Mouse (Mus musculus): Measurements from ENCODE around the gene Zfp583. TPM values are rescaled to one million over a fixed set of nuclear protein-coding genes. Genes with fewer than 3 reads are reported as not detected.
A peak's percentile ranks its signal among the peaks of the same experiment; 100 is the strongest.

The Zfp583 gene
- total and polyA plus RNA-seq, 3 experiments, result 1.2 to 3.2 (median 1.4) TPM

- H3K9ac ChIP-seq (ENCODE audit: low read depth, low read length), result no peak overlapping the region
- H3K79me2 ChIP-seq (replicated peaks; ENCODE audit: control insufficient read depth, insufficient read depth, low read length), result no peaks in the 10 kb centered on the region
- H3K4me3 ChIP-seq, result no peak overlapping the region; the same call in 1 of the 2 replicates
- no peaks in the 10 kb centered on the region for H3K36me3 ChIP-seq (ENCODE audit: control insufficient read depth, insufficient read depth, low read length)
- 77% methylated on average over 6 of the region's 6 CpGs for WGBS
- H3K27me3 ChIP-seq (ENCODE audit: control insufficient read depth, insufficient read depth, low read length), result no peaks in the 10 kb centered on the region
- peak overlapping the region; percentile 78 for H3K27ac ChIP-seq
- no peak for DNase-seq
- intact Hi-C loops (cut with DNase I), result loop anchor here (2.0 to 10.0 kb wide), 5 partner anchors 45 to 1009 kb away; partner anchors contain the start of genes Zfp28, Zfp583 and Zfp787
- peaks cover 6% of the 10 kb centered on the region for H3K4me1 ChIP-seq (ENCODE audit: control insufficient read depth, insufficient read depth, low read length)
- TF ChIP-seq CTCF (IDR thresholded peaks at IDR 0.05), result no peak
- TF ChIP-seq EP300 (IDR thresholded peaks at IDR 0.05; ENCODE audit: insufficient read depth, low read depth, low read length), result no peak
- no peak for TF ChIP-seq POLR2A (IDR thresholded peaks at IDR 0.05; ENCODE audit: insufficient read depth, low read depth, low read length)
These were observed 45.7 kb downstream of the Zfp583 start for GRCm38 (mm10) chr7:6285366-6285765.

- no peak overlapping the region for H3K9ac ChIP-seq (ENCODE audit: low read depth, low read length)
- H3K36me3 ChIP-seq (ENCODE audit: control insufficient read depth, insufficient read depth, low read length), result no peaks in the 10 kb centered on the region
- H3K27me3 ChIP-seq (ENCODE audit: control insufficient read depth, insufficient read depth, low read length), result no peaks in the 10 kb centered on the region
- no peaks in the 10 kb centered on the region for H3K79me2 ChIP-seq (replicated peaks; ENCODE audit: control insufficient read depth, insufficient read depth, low read length)
- WGBS, result 85% methylated on average over 4 of the region's 4 CpGs
- no peak overlapping the region for H3K4me3 ChIP-seq
- no peak overlapping the region for H3K27ac ChIP-seq
- intact Hi-C loops (cut with DNase I), result loop anchor here (2.0 to 10.0 kb wide), 6 partner anchors 46 to 1010 kb away; partner anchors contain the start of genes Zfp28, Zfp444, Zfp583 and Zfp787
- TF ChIP-seq POLR2A (IDR thresholded peaks at IDR 0.05; ENCODE audit: insufficient read depth, low read depth, low read length), result no peak
- no peak for TF ChIP-seq CTCF (IDR thresholded peaks at IDR 0.05)
- no peak for TF ChIP-seq EP300 (IDR thresholded peaks at IDR 0.05; ENCODE audit: insufficient read depth, low read depth, low read length)
- DNase-seq, result no peak
- H3K4me1 ChIP-seq (ENCODE audit: control insufficient read depth, insufficient read depth, low read length), result peaks cover 6% of the 10 kb centered on the region
These were observed 46.6 kb downstream of the Zfp583 start for GRCm38 (mm10) chr7:6284442-6285012.

- H3K9ac ChIP-seq (ENCODE audit: low read depth, low read length), result peak overlapping the region; percentile 81
- peak overlapping the region; percentile 83 for H3K27ac ChIP-seq
- H3K79me2 ChIP-seq (replicated peaks; ENCODE audit: control insufficient read depth, insufficient read depth, low read length), result no peaks in the 10 kb centered on the region
- no peaks in the 10 kb centered on the region for H3K27me3 ChIP-seq (ENCODE audit: control insufficient read depth, insufficient read depth, low read length)
- no peaks in the 10 kb centered on the region for H3K36me3 ChIP-seq (ENCODE audit: control insufficient read depth, insufficient read depth, low read length)
- H3K4me3 ChIP-seq, result peak overlapping the region; percentile 61
- TF ChIP-seq POLR2A (IDR thresholded peaks at IDR 0.05; ENCODE audit: insufficient read depth, low read depth, low read length) (peak; percentile 72), CTCF (IDR thresholded peaks at IDR 0.05) (peak; percentile 65), EP300 (IDR thresholded peaks at IDR 0.05; ENCODE audit: insufficient read depth, low read depth, low read length) (0 out of 2 replicates have a peak, but pooled peaks have one; percentile 39)
- under 1% methylated on average over 23 of the region's 23 CpGs for WGBS
- intact Hi-C loops (cut with DNase I), result loop anchor here (2.0 to 10.0 kb wide), 3 partner anchors 47 to 1011 kb away; partner anchors contain the start of genes Zfp444 and Zfp583
- peaks cover 6% of the 10 kb centered on the region for H3K4me1 ChIP-seq (ENCODE audit: control insufficient read depth, insufficient read depth, low read length)
- peak; percentile 81 to 84 for DNase-seq
These were observed 47.5 kb downstream of the Zfp583 start for GRCm38 (mm10) chr7:6283451-6284075.

DNA sequence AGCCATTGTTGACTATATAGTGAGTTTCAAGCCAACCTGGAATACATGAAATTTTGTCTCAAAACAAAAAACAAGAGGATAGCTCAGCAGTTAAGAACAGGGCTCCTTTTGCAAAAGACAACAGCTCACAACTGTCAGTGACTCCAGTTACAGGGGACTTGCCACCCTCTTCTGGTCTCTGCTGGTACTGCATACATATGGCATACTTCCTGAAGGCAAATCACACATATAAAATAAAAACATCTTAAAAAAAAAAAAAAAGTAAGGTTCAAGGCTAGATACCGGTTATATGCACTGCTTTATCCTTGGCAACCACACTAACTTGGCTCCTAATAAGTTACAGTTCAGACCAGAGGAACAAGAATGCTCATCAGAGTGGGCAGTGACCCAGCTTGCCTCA is 48.3 kb downstream of the Zfp583 start:
- intact Hi-C loops (cut with DNase I), result loop anchor here (1.0 to 10.0 kb wide), 3 partner anchors 41 to 1012 kb away; partner anchors contain the start of gene Zfp444
- no peaks in the 10 kb centered on the region for H3K79me2 ChIP-seq (replicated peaks; ENCODE audit: control insufficient read depth, insufficient read depth, low read length)
- peak; percentile 59 to 64 for DNase-seq
- 0% methylated on average over 1 of the region's 1 CpGs for WGBS
- H3K4me1 ChIP-seq (ENCODE audit: control insufficient read depth, insufficient read depth, low read length), result peaks cover 6% of the 10 kb centered on the region
- H3K27ac ChIP-seq, result peak overlapping the region; percentile 83; the same call in 1 of the 2 replicates
- H3K36me3 ChIP-seq (ENCODE audit: control insufficient read depth, insufficient read depth, low read length), result no peaks in the 10 kb centered on the region
- H3K4me3 ChIP-seq, result peak overlapping the region; percentile 61
- H3K9ac ChIP-seq (ENCODE audit: low read depth, low read length), result no peak overlapping the region
- no peak for TF ChIP-seq POLR2A (IDR thresholded peaks at IDR 0.05; ENCODE audit: insufficient read depth, low read depth, low read length)
- TF ChIP-seq CTCF (IDR thresholded peaks at IDR 0.05), result peak; percentile 81
- H3K27me3 ChIP-seq (ENCODE audit: control insufficient read depth, insufficient read depth, low read length), result no peaks in the 10 kb centered on the region

DNA sequence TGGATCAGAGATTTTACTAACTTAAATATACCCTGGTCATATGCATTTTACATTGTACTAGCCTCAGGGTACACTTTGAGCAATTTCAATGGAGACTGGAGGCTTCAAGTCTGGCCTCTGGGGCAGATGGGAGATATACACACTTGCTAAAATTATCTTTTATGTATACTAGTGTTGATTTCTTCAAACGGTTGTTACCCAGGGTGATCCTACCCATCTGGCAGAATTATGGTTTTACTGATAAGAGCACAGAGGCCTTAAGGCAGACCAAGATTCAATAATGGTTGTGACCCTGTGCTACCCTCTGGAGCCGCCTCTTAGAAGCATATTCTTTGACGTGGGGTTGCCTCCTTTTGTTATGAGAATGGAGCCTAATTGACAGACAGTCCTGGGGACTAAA is 53.2 kb downstream of the Zfp583 start:
- intact Hi-C loops (cut with DNase I), result no loop called here

DNA sequence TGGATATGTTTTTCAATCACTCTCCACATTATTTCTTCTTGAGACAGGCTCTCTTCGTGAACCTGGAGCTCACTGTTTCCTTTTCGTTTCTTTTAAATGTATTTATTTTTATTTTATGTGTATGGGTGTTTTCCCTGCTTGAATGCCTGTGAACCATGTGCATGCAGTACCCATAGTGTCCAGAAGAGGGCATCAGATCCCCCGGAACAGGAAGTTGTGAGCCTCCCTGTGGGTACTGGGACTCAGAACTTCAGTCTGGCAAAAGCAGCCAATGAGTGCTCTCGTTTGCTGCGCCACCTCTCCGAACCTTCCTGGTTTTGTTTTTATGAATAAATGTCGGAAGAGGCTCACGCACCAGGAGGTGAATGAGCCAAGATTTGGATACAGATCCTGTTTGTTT is 65.4 kb downstream of the Zfp583 start:
- WGBS, result 62% methylated on average over 8 of the region's 8 CpGs
- no peak for DNase-seq

More for the DNA sequence above, 53.2 kb downstream of the Zfp583 start:
- Histone ChIP-seq H3K9ac (ENCODE audit: low read depth, low read length) (no peak overlapping the region), H3K4me1 (ENCODE audit: control insufficient read depth, insufficient read depth, low read length) (peaks cover under 1% of the 10 kb centered on the region), H3K27me3 (ENCODE audit: control insufficient read depth, insufficient read depth, low read length) (no peaks in the 10 kb centered on the region), H3K27ac (no peak overlapping the region), H3K36me3 (ENCODE audit: control insufficient read depth, insufficient read depth, low read length) (no peaks in the 10 kb centered on the region), H3K4me3 (no peak overlapping the region), H3K79me2 (replicated peaks; ENCODE audit: control insufficient read depth, insufficient read depth, low read length) (no peaks in the 10 kb centered on the region)
- no peak for DNase-seq
- TF ChIP-seq CTCF (IDR thresholded peaks at IDR 0.05) (no peak), EP300 (IDR thresholded peaks at IDR 0.05; ENCODE audit: insufficient read depth, low read depth, low read length) (no peak), POLR2A (IDR thresholded peaks at IDR 0.05; ENCODE audit: insufficient read depth, low read depth, low read length) (no peak)
- 37% methylated on average over 3 of the region's 3 CpGs for WGBS

More for the DNA sequence above, 65.4 kb downstream of the Zfp583 start:
- TF ChIP-seq EP300 (IDR thresholded peaks at IDR 0.05; ENCODE audit: insufficient read depth, low read depth, low read length), result no peak
- TF ChIP-seq POLR2A (IDR thresholded peaks at IDR 0.05; ENCODE audit: insufficient read depth, low read depth, low read length), result no peak
- TF ChIP-seq CTCF (IDR thresholded peaks at IDR 0.05), result peak; percentile 60
- Histone ChIP-seq H3K9ac (ENCODE audit: low read depth, low read length) (no peak overlapping the region), H3K27me3 (ENCODE audit: control insufficient read depth, insufficient read depth, low read length) (no peaks in the 10 kb centered on the region), H3K4me3 (no peak overlapping the region), H3K4me1 (ENCODE audit: control insufficient read depth, insufficient read depth, low read length) (no peaks in the 10 kb centered on the region), H3K36me3 (ENCODE audit: control insufficient read depth, insufficient read depth, low read length) (no peaks in the 10 kb centered on the region), H3K79me2 (replicated peaks; ENCODE audit: control insufficient read depth, insufficient read depth, low read length) (no peaks in the 10 kb centered on the region), H3K27ac (no peak overlapping the region)
- intact Hi-C loops (cut with DNase I), result no loop called here

Other genes with a start within 250 kb of the Zfp583 start
- 10 to 100 TPM; 28.4 to 35.2 TPM for gene Zfp787, start 175.3 kb downstream of the Zfp583 start, total RNA-seq (2021)
- gene Zfp787, start 175.3 kb downstream of the Zfp583 start, polyA plus RNA-seq (2012; rRNA removed), result 29.6 and 32.5 TPM in 2 replicates
- gene Zfp444, start 159.1 kb downstream of the Zfp583 start, total RNA-seq (2021), result 10 to 100 TPM; 11.0 to 12.7 TPM
- gene Zfp444, start 159.1 kb downstream of the Zfp583 start, polyA plus RNA-seq (2012; rRNA removed), result 8.1 and 10.9 TPM in 2 replicates
- not detected for gene Galp, start 134.2 kb downstream of the Zfp583 start, total RNA-seq (2021)
- not detected in 2 replicates for gene Galp, start 134.2 kb downstream of the Zfp583 start, polyA plus RNA-seq (2012; rRNA removed)
- gene Zscan5b, start 109.0 kb downstream of the Zfp583 start, total RNA-seq (2021), result not detected
- not detected in 2 replicates for gene Zscan5b, start 109.0 kb downstream of the Zfp583 start, polyA plus RNA-seq (2012; rRNA removed)
- not detected for gene Epp13, start 78.6 kb downstream of the Zfp583 start, total RNA-seq (2021)
- gene Epp13, start 78.6 kb downstream of the Zfp583 start, polyA plus RNA-seq (2012; rRNA removed), result not detected in 2 replicates
- gene Zfp667, start 44.7 kb downstream of the Zfp583 start, total RNA-seq (2021), result 1 to 10 TPM; 3.6 to 4.6 TPM
- 0.96 and 2.3 TPM in 2 replicates for gene Zfp667, start 44.7 kb downstream of the Zfp583 start, polyA plus RNA-seq (2012; rRNA removed)
- gene Gm3854, start 12.5 kb upstream of the Zfp583 start, total RNA-seq (2021), result under 1 TPM; 0.20 to 0.52 TPM
- gene Gm3854, start 12.5 kb upstream of the Zfp583 start, polyA plus RNA-seq (2012; rRNA removed), result 0.08 and 0.12 TPM in 2 replicates
- gene Zfp78, start 32.0 kb upstream of the Zfp583 start, total RNA-seq (2021), result 1 to 10 TPM; 1.6 to 3.4 TPM
- gene Zfp78, start 32.0 kb upstream of the Zfp583 start, polyA plus RNA-seq (2012; rRNA removed), result 0.49 and 1.5 TPM in 2 replicates
- gene Zfp28, start 52.0 kb upstream of the Zfp583 start, total RNA-seq (2021), result 1 to 10 TPM; 1.8 to 2.8 TPM
- gene Zfp28, start 52.0 kb upstream of the Zfp583 start, polyA plus RNA-seq (2012; rRNA removed), result 2.6 and 4.1 TPM in 2 replicates
- gene Smim17, start 67.4 kb upstream of the Zfp583 start, total RNA-seq (2021), result not detected
- not detected in 2 replicates for gene Smim17, start 67.4 kb upstream of the Zfp583 start, polyA plus RNA-seq (2012; rRNA removed)
- not detected for gene Gm20715, start 79.0 kb upstream of the Zfp583 start, total RNA-seq (2021)
- not detected in 2 replicates for gene Gm20715, start 79.0 kb upstream of the Zfp583 start, polyA plus RNA-seq (2012; rRNA removed)
- not detected for gene Olfr1344, start 107.4 kb upstream of the Zfp583 start, total RNA-seq (2021)
- gene Olfr1344, start 107.4 kb upstream of the Zfp583 start, polyA plus RNA-seq (2012; rRNA removed), result 0.15 TPM in 1 of 2 replicates, not detected in the other
- not detected for gene Olfr1336, start 124.9 kb upstream of the Zfp583 start, total RNA-seq (2021)
- gene Olfr1336, start 124.9 kb upstream of the Zfp583 start, polyA plus RNA-seq (2012; rRNA removed), result not detected in 2 replicates
- gene Olfr1346, start 135.8 kb upstream of the Zfp583 start, total RNA-seq (2021), result not detected
- gene Olfr1346, start 135.8 kb upstream of the Zfp583 start, polyA plus RNA-seq (2012; rRNA removed), result not detected in 2 replicates
- gene Olfr5, start 155.7 kb upstream of the Zfp583 start, total RNA-seq (2021), result not detected
- not detected in 2 replicates for gene Olfr5, start 155.7 kb upstream of the Zfp583 start, polyA plus RNA-seq (2012; rRNA removed)
- not detected for gene Olfr1347, start 168.5 kb upstream of the Zfp583 start, total RNA-seq (2021)
- not detected in 2 replicates for gene Olfr1347, start 168.5 kb upstream of the Zfp583 start, polyA plus RNA-seq (2012; rRNA removed)
- gene Olfr1348, start 177.5 kb upstream of the Zfp583 start, total RNA-seq (2021), result not detected
- gene Olfr1348, start 177.5 kb upstream of the Zfp583 start, polyA plus RNA-seq (2012; rRNA removed), result not detected in 2 replicates
- not detected for gene Olfr1349, start 191.7 kb upstream of the Zfp583 start, total RNA-seq (2021)
- not detected in 2 replicates for gene Olfr1349, start 191.7 kb upstream of the Zfp583 start, polyA plus RNA-seq (2012; rRNA removed)
- gene Olfr1350, start 233.6 kb upstream of the Zfp583 start, total RNA-seq (2021), result not detected
- gene Olfr1350, start 233.6 kb upstream of the Zfp583 start, polyA plus RNA-seq (2012; rRNA removed), result not detected in 2 replicates